Mouse (Mus musculus) megakaryocyte, embryonic 14.5 days (primary cell): Measurements from ENCODE around the gene Serf2.
"Not testable (repeated sequence)": the region's sequence is repeated elsewhere in the genome, so short reads cannot be mapped to it uniquely, and the experiment has no call there.

Experiments used
- FLI1 ChIP-seq: IDR thresholded peaks from 2 replicates; pipeline ENCODE4 v1.6.1; 2012; ENCODE audit warnings: low read length, inconsistent platforms, mixed read lengths
- GATA1 ChIP-seq: IDR thresholded peaks from 3 replicates; pipeline ENCODE4 v1.6.1; 2012; ENCODE audit warnings: mixed read lengths, low read length, inconsistent platforms, borderline replicate concordance

- not testable (repeated sequence) for TF ChIP-seq GATA1
- TF ChIP-seq FLI1, result peak; percentile 72; the same call in 1 of the 2 replicates
Observed at GRCm38 (mm10) chr2:121505942-121506882, 57.2 kb downstream of the Serf2 start, which contains the start of the genes Mfap1a and Wdr76.
